Mouse (Mus musculus) bone marrow, adult 2 months (tissue): ENCODE measurements around the gene Tshr.

Experiments used
- CTCF ChIP-seq: fragments of 200-500 bp; IDR thresholded peaks from 2 replicates; pipeline ENCODE4 v1.5.1; 2011; ENCODE audit warnings: low read length, control low read depth; ENCODE audit not compliant: control insufficient read depth, insufficient read depth
- POLR2A ChIP-seq: fragments of 200-500 bp; IDR thresholded peaks from 2 replicates; pipeline ENCODE4 v1.6.1; 2011; ENCODE audit warnings: low read depth, mild to moderate bottlenecking, control low read depth, low read length, borderline replicate concordance; ENCODE audit not compliant: control insufficient read depth

- TF ChIP-seq POLR2A (no peak), CTCF (no peak)
Observed at GRCm38 (mm10) chr12:91569255-91569654, 184.9 kb downstream of the Tshr start.
